Mouse (Mus musculus): ENCODE results near the gene Mfap1a. TPM values are rescaled to one million over a fixed set of nuclear protein-coding genes. Genes with fewer than 3 reads are reported as not detected.
"Not testable (repeated sequence)": the region's sequence is repeated elsewhere in the genome, so short reads cannot be mapped to it uniquely, and the experiment has no call there.

The Mfap1a gene
- polyA plus RNA-seq, 1 experiment from 2014 or later = 28.3 TPM

GRCm38 (mm10) chr2:121514211-121514610 is 7.7 kb upstream of the Mfap1a start:
- no peaks in the 10 kb centered on the region for H3K27me3 ChIP-seq (ENCODE audit: control insufficient read depth, insufficient read depth, low read length)
- H3K27ac ChIP-seq (ENCODE audit: low read depth, low read length) = no peak overlapping the region
- 95% methylated on average over 4 of the region's 4 CpGs for WGBS
- no peak overlapping the region for H3K9ac ChIP-seq (replicated peaks; ENCODE audit: low read depth, low read length)
- H3K9me3 ChIP-seq (ENCODE audit: control insufficient read depth, low read length) = no peaks in the 10 kb centered on the region
- no peak for ATAC-seq (ENCODE audit: low read depth)
- H3K36me3 ChIP-seq (ENCODE audit: control insufficient read depth, insufficient read depth, low read length) = no peaks in the 10 kb centered on the region
- no peak overlapping the region for H3K4me3 ChIP-seq (ENCODE audit: low read depth, low read length)
- no peak overlapping the region for H3K4me2 ChIP-seq (ENCODE audit: low read depth, low read length)
- H3K4me1 ChIP-seq (ENCODE audit: control insufficient read depth, insufficient read depth, low read length) = 0 out of 2 replicates have a peak, but pooled peaks cover 4% of the 10 kb centered on the region

- not testable (repeated sequence) for ATAC-seq (ENCODE audit: low read depth); H3K36me3 ChIP-seq (ENCODE audit: control insufficient read depth, insufficient read depth, low read length); H3K4me2 ChIP-seq (ENCODE audit: low read depth, low read length); H3K9me3 ChIP-seq (ENCODE audit: control insufficient read depth, low read length); H3K27ac ChIP-seq (ENCODE audit: low read depth, low read length); H3K4me1 ChIP-seq (ENCODE audit: control insufficient read depth, insufficient read depth, low read length); H3K4me3 ChIP-seq (ENCODE audit: low read depth, low read length); H3K27me3 ChIP-seq (ENCODE audit: control insufficient read depth, insufficient read depth, low read length); H3K9ac ChIP-seq (replicated peaks; ENCODE audit: low read depth, low read length)
- WGBS = 93% methylated on average over 4 of the region's 5 CpGs
Observed at GRCm38 (mm10) chr2:121512991-121513765, 6.7 kb upstream of the Mfap1a start.

GRCm38 (mm10) chr2:121511401-121511800 is 4.9 kb upstream of the Mfap1a start:
- H3K27me3 ChIP-seq (ENCODE audit: control insufficient read depth, insufficient read depth, low read length) = no peaks in the 10 kb centered on the region
- no peak for ATAC-seq (ENCODE audit: low read depth)
- no peak overlapping the region for H3K4me2 ChIP-seq (ENCODE audit: low read depth, low read length)
- no peak overlapping the region for H3K9ac ChIP-seq (replicated peaks; ENCODE audit: low read depth, low read length)
- 97% methylated on average over 8 of the region's 8 CpGs for WGBS
- no peak overlapping the region for H3K27ac ChIP-seq (ENCODE audit: low read depth, low read length)
- no peak overlapping the region for H3K4me3 ChIP-seq (ENCODE audit: low read depth, low read length)
- H3K9me3 ChIP-seq (ENCODE audit: control insufficient read depth, low read length) = no peaks in the 10 kb centered on the region
- no peaks in the 10 kb centered on the region for H3K36me3 ChIP-seq (ENCODE audit: control insufficient read depth, insufficient read depth, low read length)
- peaks cover 13% of the 10 kb centered on the region; the same call in 1 of the 2 replicates for H3K4me1 ChIP-seq (ENCODE audit: control insufficient read depth, insufficient read depth, low read length)

GRCm38 (mm10) chr2:121509584-121509983 is 3.1 kb upstream of the Mfap1a start:
- no peak for ATAC-seq (ENCODE audit: low read depth)
- Histone ChIP-seq H3K27me3 (ENCODE audit: control insufficient read depth, insufficient read depth, low read length) (no peaks in the 10 kb centered on the region), H3K9me3 (ENCODE audit: control insufficient read depth, low read length) (no peaks in the 10 kb centered on the region), H3K4me3 (ENCODE audit: low read depth, low read length) (peak overlapping the region; percentile 27), H3K9ac (replicated peaks; ENCODE audit: low read depth, low read length) (peak overlapping the region; percentile 37; the same call in 1 of the 2 replicates), H3K4me2 (ENCODE audit: low read depth, low read length) (peak overlapping the region; percentile 42), H3K36me3 (ENCODE audit: control insufficient read depth, insufficient read depth, low read length) (no peaks in the 10 kb centered on the region), H3K4me1 (ENCODE audit: control insufficient read depth, insufficient read depth, low read length) (peaks cover 13% of the 10 kb centered on the region; the same call in 1 of the 2 replicates), H3K27ac (ENCODE audit: low read depth, low read length) (no peak overlapping the region)
- WGBS = 24% methylated on average over 16 of the region's 16 CpGs

GRCm38 (mm10) chr2:121507951-121508330 is 1.5 kb upstream of the Mfap1a start:
- Histone ChIP-seq H3K4me1 (ENCODE audit: control insufficient read depth, insufficient read depth, low read length) (peaks cover 13% of the 10 kb centered on the region; the same call in 1 of the 2 replicates), H3K27me3 (ENCODE audit: control insufficient read depth, insufficient read depth, low read length) (no peaks in the 10 kb centered on the region), H3K9me3 (ENCODE audit: control insufficient read depth, low read length) (no peaks in the 10 kb centered on the region), H3K27ac (ENCODE audit: low read depth, low read length) (no peak overlapping the region), H3K36me3 (ENCODE audit: control insufficient read depth, insufficient read depth, low read length) (no peaks in the 10 kb centered on the region), H3K4me2 (ENCODE audit: low read depth, low read length) (peak overlapping the region; percentile 58), H3K9ac (replicated peaks; ENCODE audit: low read depth, low read length) (no peak overlapping the region), H3K4me3 (ENCODE audit: low read depth, low read length) (no peak overlapping the region)
- 88% methylated on average over 2 of the region's 2 CpGs for WGBS
- no peak for ATAC-seq (ENCODE audit: low read depth)

- no peak overlapping the region; the same call in 1 of the 2 replicates for H3K9ac ChIP-seq (replicated peaks; ENCODE audit: low read depth, low read length)
- H3K4me2 ChIP-seq (ENCODE audit: low read depth, low read length) = peak overlapping the region; percentile 58
- no peaks in the 10 kb centered on the region for H3K36me3 ChIP-seq (ENCODE audit: control insufficient read depth, insufficient read depth, low read length)
Observed at GRCm38 (mm10) chr2:121507173-121507950, 897 bp upstream of the Mfap1a start.

GRCm38 (mm10) chr2:121501550-121501949 is 4.9 kb downstream of the Mfap1a start:
- 62% methylated on average over 2 of the region's 6 CpGs for WGBS
- H3K4me1 ChIP-seq (ENCODE audit: control insufficient read depth, insufficient read depth, low read length); H3K27me3 ChIP-seq (ENCODE audit: control insufficient read depth, insufficient read depth, low read length); H3K27ac ChIP-seq (ENCODE audit: low read depth, low read length); H3K9ac ChIP-seq (replicated peaks; ENCODE audit: low read depth, low read length); H3K4me2 ChIP-seq (ENCODE audit: low read depth, low read length); H3K36me3 ChIP-seq (ENCODE audit: control insufficient read depth, insufficient read depth, low read length); ATAC-seq (ENCODE audit: low read depth); H3K9me3 ChIP-seq (ENCODE audit: control insufficient read depth, low read length); H3K4me3 ChIP-seq (ENCODE audit: low read depth, low read length): not testable (repeated sequence)

More at GRCm38 (mm10) chr2:121507173-121507950, 897 bp upstream of the Mfap1a start:
- peak overlapping the region; percentile 49 for H3K4me3 ChIP-seq (ENCODE audit: low read depth, low read length)
- H3K27me3 ChIP-seq (ENCODE audit: control insufficient read depth, insufficient read depth, low read length) = no peaks in the 10 kb centered on the region
- H3K27ac ChIP-seq (ENCODE audit: low read depth, low read length) = no peak overlapping the region
- peaks cover 13% of the 10 kb centered on the region; the same call in 1 of the 2 replicates for H3K4me1 ChIP-seq (ENCODE audit: control insufficient read depth, insufficient read depth, low read length)
- 25% methylated on average over 12 of the region's 12 CpGs for WGBS
- no peak for ATAC-seq (ENCODE audit: low read depth)
- H3K9me3 ChIP-seq (ENCODE audit: control insufficient read depth, low read length) = no peaks in the 10 kb centered on the region

GRCm38 (mm10) chr2:121484403-121484802 is 22.1 kb downstream of the Mfap1a start:
- H3K4me2 ChIP-seq (ENCODE audit: low read depth, low read length); ATAC-seq (ENCODE audit: low read depth): not testable (repeated sequence)
- 67% methylated on average over 1 of the region's 2 CpGs for WGBS

GRCm38 (mm10) chr2:121483576-121483975 is 22.9 kb downstream of the Mfap1a start:
- H3K4me1 ChIP-seq (ENCODE audit: control insufficient read depth, insufficient read depth, low read length) = 0 out of 2 replicates have a peak, but pooled peaks cover 3% of the 10 kb centered on the region
- no peak overlapping the region; the same call in 1 of the 2 replicates for H3K4me2 ChIP-seq (ENCODE audit: low read depth, low read length)
- WGBS = 13% methylated on average over 8 of the region's 8 CpGs
- no peak overlapping the region for H3K9ac ChIP-seq (replicated peaks; ENCODE audit: low read depth, low read length)
- H3K36me3 ChIP-seq (ENCODE audit: control insufficient read depth, insufficient read depth, low read length) = no peaks in the 10 kb centered on the region
- H3K27ac ChIP-seq (ENCODE audit: low read depth, low read length) = no peak overlapping the region
- no peaks in the 10 kb centered on the region for H3K9me3 ChIP-seq (ENCODE audit: control insufficient read depth, low read length)
- no peak overlapping the region for H3K4me3 ChIP-seq (ENCODE audit: low read depth, low read length)
- no peaks in the 10 kb centered on the region for H3K27me3 ChIP-seq (ENCODE audit: control insufficient read depth, insufficient read depth, low read length)
- peak; percentile 54; the same call in 1 of the 2 replicates for ATAC-seq (ENCODE audit: low read depth)

More at GRCm38 (mm10) chr2:121484403-121484802, 22.1 kb downstream of the Mfap1a start:
- not testable (repeated sequence) for H3K9ac ChIP-seq (replicated peaks; ENCODE audit: low read depth, low read length); H3K9me3 ChIP-seq (ENCODE audit: control insufficient read depth, low read length); H3K4me3 ChIP-seq (ENCODE audit: low read depth, low read length); H3K36me3 ChIP-seq (ENCODE audit: control insufficient read depth, insufficient read depth, low read length); H3K4me1 ChIP-seq (ENCODE audit: control insufficient read depth, insufficient read depth, low read length); H3K27me3 ChIP-seq (ENCODE audit: control insufficient read depth, insufficient read depth, low read length); H3K27ac ChIP-seq (ENCODE audit: low read depth, low read length)

Measured in neural tube, embryonic 14.5 days (tissue).